Mouse (Mus musculus) myocyte (in vitro differentiated cells): ENCODE measurements around the gene Wdhd1. TPM values are rescaled to one million over a fixed set of nuclear protein-coding genes. Genes with fewer than 3 reads are reported as not detected.

ENCODE experiments used
- H3K27me3 ChIP-seq: one replicate; pipeline ENCODE4 v1.6.1; 2011; ENCODE audit not compliant: control insufficient read depth, insufficient read depth, insufficient read length
- H3K36me3 ChIP-seq: one replicate; pipeline ENCODE4 v1.6.1; 2011; ENCODE audit not compliant: control insufficient read depth, insufficient read depth
- H3K4me2 ChIP-seq: one replicate; pipeline ENCODE4 v1.6.1; 2011; ENCODE audit warnings: low read depth, control low read depth
- H3K4me3 ChIP-seq: one replicate; pipeline ENCODE4 v1.5.1; 2011; ENCODE audit warnings: mild to moderate bottlenecking, control low read depth, moderate library complexity
- H3K79me2 ChIP-seq: one replicate; pipeline ENCODE4 v1.6.1; 2011; ENCODE audit not compliant: control insufficient read depth, insufficient read depth
- H3ac ChIP-seq: one replicate; pipeline ENCODE4 v1.6.1; 2011; ENCODE audit not compliant: control insufficient read depth, insufficient read length
- CEBPB ChIP-seq: IDR thresholded peaks from 2 replicates; pipeline ENCODE4 v1.6.1; 2011; ENCODE audit warnings: mild to moderate bottlenecking, moderate library complexity; ENCODE audit not compliant: poor library complexity, insufficient read depth, severe bottlenecking
- E2F4 ChIP-seq: IDR thresholded peaks from one replicate; pipeline ENCODE4 v1.6.1; 2011; ENCODE audit warnings: mild to moderate bottlenecking, control low read depth, moderate library complexity; ENCODE audit not compliant: insufficient read depth
- MAX ChIP-seq: IDR thresholded peaks from one replicate; pipeline ENCODE4 v1.6.1; 2011; ENCODE audit warnings: low read depth, mild to moderate bottlenecking, control low read depth
- MYOD1 ChIP-seq, 3 experiments: IDR thresholded peaks; one replicate each; pipeline ENCODE4 v1.6.1; 2011; ENCODE audit warnings: control low read depth in 2 of 3, low read depth in 2 of 3, mild to moderate bottlenecking in 2 of 3, moderate library complexity in 1 of 3; ENCODE audit not compliant: insufficient read length in 2 of 3, control insufficient read depth in 1 of 3
- MYOG ChIP-seq, 3 experiments: IDR thresholded peaks; one replicate each; pipeline ENCODE4 v1.6.1; 2011; ENCODE audit warnings: control low read depth in 2 of 3, low read depth in 2 of 3, mild to moderate bottlenecking in 2 of 3; ENCODE audit not compliant: insufficient read length in 2 of 3, control insufficient read depth in 1 of 3, insufficient read depth in 1 of 3
- POLR2A ChIP-seq: IDR thresholded peaks from one replicate; pipeline ENCODE4 v1.6.1; 2011; ENCODE audit warnings: low read depth, mild to moderate bottlenecking, control low read depth, moderate library complexity; ENCODE audit not compliant: insufficient read length
- POLR2AphosphoS2 ChIP-seq: IDR thresholded peaks from one replicate; pipeline ENCODE4 v1.6.1; 2011; ENCODE audit warnings: low read depth, control low read depth; ENCODE audit not compliant: insufficient read length
- REST ChIP-seq: IDR thresholded peaks from one replicate; pipeline ENCODE4 v1.6.1; 2011; ENCODE audit warnings: mild to moderate bottlenecking, control low read depth, moderate library complexity; ENCODE audit not compliant: insufficient read depth, insufficient read length
- SRF ChIP-seq: IDR thresholded peaks from one replicate; pipeline ENCODE4 v1.6.1; 2011; ENCODE audit warnings: low read depth; ENCODE audit not compliant: control insufficient read depth, insufficient read length
- TCF12 ChIP-seq: IDR thresholded peaks from one replicate; pipeline ENCODE4 v1.6.1; 2011; ENCODE audit warnings: mild to moderate bottlenecking, control low read depth; ENCODE audit not compliant: poor library complexity, insufficient read depth, severe bottlenecking
- TCF3 ChIP-seq: IDR thresholded peaks from one replicate; pipeline ENCODE4 v1.6.1; 2011; ENCODE audit warnings: low read depth, control low read depth; ENCODE audit not compliant: insufficient read length
- USF1 ChIP-seq: IDR thresholded peaks from one replicate; pipeline ENCODE4 v1.6.1; 2011; ENCODE audit warnings: low read depth, mild to moderate bottlenecking, control low read depth, moderate library complexity
- polyA plus RNA-seq: library from polyadenylated mRNA; unstranded; fragments of >200 nt; fragmentation: generic; extraction: Trizol; gene quantifications from one replicate; pipeline ENCODE4 v1.2.1, GENCODE M21; 2012; ENCODE audit warnings: missing spikeins

Wdhd1 gene
- polyA plus RNA-seq, 1 experiment = 2.1 TPM

- TF ChIP-seq MYOD1 (IDR thresholded peaks at IDR 0.05; ENCODE audit: control insufficient read depth in 1 of 3, insufficient read length in 2 of 3, low read depth in 2 of 3) (no peak), CEBPB (no peak), REST (no peak), USF1 (no peak), TCF12 (no peak), POLR2A (no peak)
- H3K36me3 ChIP-seq = no peaks in the 10 kb centered on the region
- H3K4me3 ChIP-seq = no peak overlapping the region
- no peaks in the 10 kb centered on the region for H3K27me3 ChIP-seq
- H3K79me2 ChIP-seq = no peaks in the 10 kb centered on the region
- H3K4me2 ChIP-seq = no peak overlapping the region
- H3ac ChIP-seq = no peak overlapping the region
Observed at GRCm38 (mm10) chr14:47221567-47221966, 55.1 kb downstream of the Wdhd1 start.

GRCm38 (mm10) chr14:47220231-47221025, 56.2 kb downstream of the Wdhd1 start:
- TF ChIP-seq TCF12 = no peak
- TF ChIP-seq MAX = no peak
- no peak for TF ChIP-seq CEBPB
- TF ChIP-seq MYOG (IDR thresholded peaks at IDR 0.05; ENCODE audit: control insufficient read depth in 1 of 3, insufficient read depth in 1 of 3, insufficient read length in 2 of 3, low read depth in 2 of 3) = no peak
- TF ChIP-seq E2F4 = no peak
- no peak for TF ChIP-seq MYOD1 (IDR thresholded peaks at IDR 0.05; ENCODE audit: control insufficient read depth in 1 of 3, insufficient read length in 2 of 3, low read depth in 2 of 3)
- TF ChIP-seq REST = no peak
- no peak for TF ChIP-seq POLR2A
- TF ChIP-seq USF1 = no peak
- no peak for TF ChIP-seq TCF3
- TF ChIP-seq SRF = no peak
- no peak for TF ChIP-seq POLR2AphosphoS2
- H3K4me3 ChIP-seq = no peak overlapping the region

GRCm38 (mm10) chr14:47218766-47219606, 57.7 kb downstream of the Wdhd1 start:
- peak overlapping the region; percentile 12 for H3K4me2 ChIP-seq
- H3K4me3 ChIP-seq = no peak overlapping the region
- no peaks in the 10 kb centered on the region for H3K79me2 ChIP-seq
- no peaks in the 10 kb centered on the region for H3K27me3 ChIP-seq
- H3K36me3 ChIP-seq = no peaks in the 10 kb centered on the region
- H3ac ChIP-seq = no peak overlapping the region
- TF ChIP-seq USF1 = peak; percentile 10
- no peak for TF ChIP-seq SRF

More at GRCm38 (mm10) chr14:47220231-47221025, 56.2 kb downstream of the Wdhd1 start:
- H3K79me2 ChIP-seq = no peaks in the 10 kb centered on the region
- H3K36me3 ChIP-seq = no peaks in the 10 kb centered on the region
- H3ac ChIP-seq = no peak overlapping the region
- no peaks in the 10 kb centered on the region for H3K27me3 ChIP-seq
- no peak overlapping the region for H3K4me2 ChIP-seq

- Histone ChIP-seq H3K79me2 (no peaks in the 10 kb centered on the region), H3ac (no peak overlapping the region), H3K36me3 (no peaks in the 10 kb centered on the region), H3K27me3 (no peaks in the 10 kb centered on the region), H3K4me2 (no peak overlapping the region), H3K4me3 (no peak overlapping the region)
- TF ChIP-seq CEBPB = no peak
- TF ChIP-seq POLR2A = no peak
- no peak for TF ChIP-seq E2F4
Observed at GRCm38 (mm10) chr14:47216541-47216940, 60.1 kb downstream of the Wdhd1 start.

GRCm38 (mm10) chr14:47214367-47214766, 62.3 kb downstream of the Wdhd1 start:
- no peak for TF ChIP-seq SRF
- no peak for TF ChIP-seq REST
- no peak for TF ChIP-seq MYOD1 (IDR thresholded peaks at IDR 0.05; ENCODE audit: control insufficient read depth in 1 of 3, insufficient read length in 2 of 3, low read depth in 2 of 3)
- TF ChIP-seq TCF3 = no peak
- no peak for TF ChIP-seq TCF12
- no peak for TF ChIP-seq E2F4
- no peak for TF ChIP-seq MYOG (IDR thresholded peaks at IDR 0.05; ENCODE audit: control insufficient read depth in 1 of 3, insufficient read depth in 1 of 3, insufficient read length in 2 of 3, low read depth in 2 of 3)
- no peak for TF ChIP-seq CEBPB
- no peak for TF ChIP-seq POLR2A
- TF ChIP-seq USF1 = no peak
- no peak for TF ChIP-seq POLR2AphosphoS2
- no peak for TF ChIP-seq MAX

More at GRCm38 (mm10) chr14:47214367-47214766, 62.3 kb downstream of the Wdhd1 start:
- Histone ChIP-seq H3K27me3 (no peaks in the 10 kb centered on the region), H3K79me2 (no peaks in the 10 kb centered on the region), H3K36me3 (no peaks in the 10 kb centered on the region), H3K4me3 (no peak overlapping the region), H3K4me2 (no peak overlapping the region), H3ac (no peak overlapping the region)
